Mouse (Mus musculus): ENCODE data around the gene Tmprss9.

DNA sequence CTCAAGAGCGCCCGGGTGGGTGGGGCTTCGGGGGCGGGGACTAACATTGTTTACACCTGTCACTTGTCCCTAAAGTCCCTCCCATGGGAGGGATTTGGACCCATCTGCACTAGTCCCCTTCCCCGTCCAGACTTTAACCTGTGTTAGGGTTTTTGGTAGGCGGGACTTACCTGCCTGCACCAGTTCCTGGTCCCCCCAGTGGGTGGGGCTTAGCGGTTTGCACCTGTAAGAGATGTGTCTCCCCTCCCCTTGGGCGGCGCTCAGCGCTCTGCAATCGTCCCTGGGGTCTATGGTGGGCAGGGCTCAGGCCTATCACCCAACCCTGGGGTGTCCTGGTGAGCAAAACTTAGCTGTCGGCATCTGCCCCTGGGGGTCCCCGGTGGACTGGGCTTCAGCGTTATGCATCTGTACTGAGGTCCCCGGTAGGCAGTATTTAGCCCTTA is 45.7 kb downstream of the Tmprss9 start:
- TF ChIP-seq GATA1 (IDR thresholded peaks at IDR 0.05; ENCODE audit: borderline replicate concordance, low read length) (no peak), FLI1 (IDR thresholded peaks at IDR 0.05; ENCODE audit: low read length) (no peak)

Data from megakaryocyte, embryonic 14.5 days (primary cell).